Mouse (Mus musculus) adrenal gland (tissue): ENCODE measurements around the gene Safb2.

ENCODE experiments used
- intact Hi-C: fragments of 180-260 bp; cut with DNase I; formaldehyde crosslinking; loops from one replicate; pipeline ENCODE4 v1.15.1; 2025

Gene Safb2

DNA sequence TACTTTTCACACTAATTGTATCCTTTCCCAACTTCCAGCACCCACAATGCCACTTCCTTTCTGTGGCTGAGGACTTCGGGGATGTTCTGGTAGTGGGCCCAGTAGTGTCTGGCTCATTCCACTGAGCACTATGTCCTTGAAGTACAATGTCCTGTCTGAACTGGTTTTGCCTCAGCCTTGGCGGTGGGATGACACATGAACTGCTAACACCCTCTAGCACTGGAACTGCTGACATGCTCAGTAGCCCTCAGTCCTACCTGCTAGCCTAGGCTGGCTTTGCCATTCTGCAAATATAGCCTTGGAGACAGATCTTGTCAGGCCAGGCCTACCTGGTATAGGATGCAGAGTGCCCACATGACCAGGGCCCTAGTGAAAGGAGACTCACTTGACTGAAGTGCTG is 22.5 kb downstream of the Safb2 start:
- intact Hi-C loops, result loop anchor here (5.0 kb wide), 1 partner anchor 105 kb away; no protein-coding TSS in a partner anchor

DNA sequence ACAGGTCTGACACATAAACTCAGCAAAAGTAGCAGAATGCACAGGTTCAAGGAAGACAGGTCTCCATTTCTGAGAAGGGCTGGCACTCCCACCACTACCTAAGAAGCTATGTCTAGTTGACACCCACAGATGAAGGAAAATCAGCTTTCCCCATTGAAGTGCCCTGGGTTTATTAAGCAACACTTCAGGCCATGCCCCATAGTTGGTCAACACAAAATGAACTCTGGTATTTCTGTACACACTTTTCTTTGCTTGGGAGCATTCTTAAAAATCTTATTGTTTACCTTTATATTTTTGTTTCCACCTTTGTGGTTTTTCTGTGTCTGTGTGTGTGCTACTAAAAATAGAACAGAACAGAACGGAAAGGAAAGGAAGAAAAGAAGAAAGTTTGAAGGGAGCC is 24.3 kb downstream of the Safb2 start:
- intact Hi-C loops, result loop anchor here (5.0 kb wide), 1 partner anchor 107 kb away; no protein-coding TSS in a partner anchor

DNA sequence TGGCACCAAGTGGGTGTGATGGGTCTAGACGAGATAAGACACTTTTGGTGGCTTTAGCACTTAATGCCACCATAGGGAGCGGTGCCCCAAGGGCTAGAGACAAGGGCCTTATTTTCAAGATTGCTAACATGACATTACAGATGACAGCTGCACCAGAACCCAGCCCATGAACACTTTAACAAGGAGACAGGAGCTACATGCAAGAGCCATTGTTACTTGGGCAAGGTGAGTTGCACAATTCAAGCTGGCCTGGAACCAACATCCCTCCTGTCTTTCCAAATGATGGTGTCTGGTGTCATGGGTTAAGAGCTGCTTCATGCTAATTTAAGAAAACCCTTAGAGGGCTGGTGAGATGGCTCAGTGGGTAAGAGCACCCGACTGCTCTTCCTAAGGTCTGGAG is 25.0 kb downstream of the Safb2 start:
- intact Hi-C loops, result loop anchor here (10.0 kb wide), 1 partner anchor 135 kb away; no protein-coding TSS in a partner anchor

DNA sequence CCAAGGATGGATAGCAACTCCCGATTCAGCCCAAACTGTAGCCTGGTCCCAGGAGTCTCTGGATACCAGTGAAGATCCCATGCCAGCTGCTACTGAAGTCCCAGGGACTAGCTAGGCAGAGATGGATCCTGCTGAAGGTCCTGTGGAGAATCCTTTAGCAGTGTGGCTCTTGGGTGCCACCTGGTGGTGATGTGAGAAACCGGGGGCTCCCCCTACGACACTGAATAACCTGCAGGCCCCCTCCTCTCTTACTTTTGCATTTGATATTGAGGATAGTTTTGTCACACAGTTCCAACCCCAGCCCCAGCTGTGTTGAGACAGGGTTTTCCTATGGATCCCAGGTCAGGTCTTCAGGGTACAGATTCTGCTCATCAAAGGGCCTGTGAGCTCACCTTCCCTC is 25.9 kb downstream of the Safb2 start:
- intact Hi-C loops, result loop anchor here (10.0 kb wide), 1 partner anchor 134 kb away; no protein-coding TSS in a partner anchor

DNA sequence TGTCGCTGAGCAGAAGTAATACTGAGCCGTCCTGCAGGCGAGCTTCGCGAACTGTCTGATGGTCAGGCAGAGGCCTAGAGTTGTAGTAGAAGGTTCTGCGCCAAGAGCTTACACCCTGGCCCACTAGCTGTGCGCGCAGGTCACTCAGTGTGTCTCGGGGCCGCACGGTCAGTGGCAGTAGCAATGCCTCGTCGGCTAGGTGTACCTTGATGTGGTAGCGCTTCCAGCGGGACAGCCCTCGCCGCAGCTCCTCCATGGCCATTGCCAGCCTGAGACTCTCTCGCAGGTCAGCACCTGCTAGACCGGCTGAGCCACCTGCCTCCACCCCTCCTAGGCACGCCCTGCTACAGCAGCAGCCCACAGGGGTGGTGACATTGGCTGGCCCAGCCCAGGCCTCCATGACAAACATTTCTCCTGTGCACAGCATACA is 30.2 kb downstream of the Safb2 start, which contains the start of gene Gm20219:
Gm20219 (minus strand) TSS at position 266 of the 430 bp plus-strand sequence.
- intact Hi-C loops, result loop anchor here (5.0 to 10.0 kb wide), 2 partner anchors 52 to 129 kb away; no protein-coding TSS in a partner anchor

DNA sequence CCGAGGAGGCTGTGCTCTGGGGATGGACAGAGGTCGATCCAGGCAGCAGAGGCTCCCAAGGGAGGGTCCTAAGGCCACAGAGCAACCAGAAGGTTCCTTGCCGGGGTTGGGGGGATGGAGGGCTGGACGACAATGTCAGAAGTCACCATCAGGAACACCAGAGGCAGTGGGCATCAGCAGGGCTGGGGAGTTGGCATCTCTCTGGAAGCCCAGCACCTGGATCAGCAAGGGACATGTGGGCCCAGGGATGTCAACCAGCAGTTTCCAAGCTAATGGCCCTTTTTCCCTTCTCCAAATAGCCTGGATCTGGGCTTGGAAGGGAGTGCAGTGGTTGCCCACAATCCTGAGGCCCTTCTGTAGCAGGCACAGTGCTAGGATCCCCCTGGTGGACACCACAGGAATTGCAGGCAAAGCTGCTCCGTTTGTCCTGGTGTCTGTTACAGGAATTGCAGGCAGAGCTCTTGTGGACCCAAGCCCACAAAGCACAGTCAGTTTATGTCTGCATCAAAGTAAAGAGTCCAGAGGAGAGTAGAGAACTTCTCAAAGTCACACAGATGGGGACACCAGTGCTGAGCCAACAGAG is 31.5 kb downstream of the Safb2 start:
- intact Hi-C loops, result loop anchor here (2.0 to 10.0 kb wide), 3 partner anchors 51 to 196 kb away; no protein-coding TSS in a partner anchor

- intact Hi-C loops, result loop anchor here (2.0 to 10.0 kb wide), 3 partner anchors 50 to 195 kb away; no protein-coding TSS in a partner anchor
These were observed 32.4 kb downstream of the Safb2 start for GRCm38 (mm10) chr17:56551841-56552581.

- intact Hi-C loops, result loop anchor here (5.0 to 10.0 kb wide), 2 partner anchors 49 to 126 kb away; no protein-coding TSS in a partner anchor
These were observed 33.5 kb downstream of the Safb2 start for GRCm38 (mm10) chr17:56550784-56551475.

DNA sequence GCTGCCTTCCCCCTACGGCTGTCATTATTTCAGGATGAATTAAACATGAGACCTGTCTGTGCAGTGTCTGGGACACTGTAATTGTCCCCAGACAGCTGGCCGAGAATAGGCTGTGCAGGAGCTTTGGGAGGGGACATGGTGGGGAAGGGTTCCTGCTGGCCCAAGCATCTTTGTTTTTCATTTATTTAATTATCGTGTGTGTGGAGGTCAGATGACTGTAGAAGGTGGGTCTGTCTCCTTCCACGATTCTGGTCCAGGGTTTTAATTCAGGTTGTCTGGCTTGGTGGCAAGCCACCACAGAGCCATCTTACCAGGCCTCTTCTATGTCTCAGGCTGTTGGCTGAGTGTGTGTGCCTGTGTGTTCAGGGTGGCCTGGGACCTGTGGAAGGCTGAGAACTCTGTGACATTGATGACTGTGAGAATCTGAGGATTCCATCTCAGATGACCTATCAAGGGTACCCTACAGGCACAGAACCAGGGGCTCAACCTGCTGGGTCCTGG is 35.7 kb downstream of the Safb2 start:
- intact Hi-C loops, result loop anchor here (10.0 kb wide), 1 partner anchor 196 kb away; no protein-coding TSS in a partner anchor

DNA sequence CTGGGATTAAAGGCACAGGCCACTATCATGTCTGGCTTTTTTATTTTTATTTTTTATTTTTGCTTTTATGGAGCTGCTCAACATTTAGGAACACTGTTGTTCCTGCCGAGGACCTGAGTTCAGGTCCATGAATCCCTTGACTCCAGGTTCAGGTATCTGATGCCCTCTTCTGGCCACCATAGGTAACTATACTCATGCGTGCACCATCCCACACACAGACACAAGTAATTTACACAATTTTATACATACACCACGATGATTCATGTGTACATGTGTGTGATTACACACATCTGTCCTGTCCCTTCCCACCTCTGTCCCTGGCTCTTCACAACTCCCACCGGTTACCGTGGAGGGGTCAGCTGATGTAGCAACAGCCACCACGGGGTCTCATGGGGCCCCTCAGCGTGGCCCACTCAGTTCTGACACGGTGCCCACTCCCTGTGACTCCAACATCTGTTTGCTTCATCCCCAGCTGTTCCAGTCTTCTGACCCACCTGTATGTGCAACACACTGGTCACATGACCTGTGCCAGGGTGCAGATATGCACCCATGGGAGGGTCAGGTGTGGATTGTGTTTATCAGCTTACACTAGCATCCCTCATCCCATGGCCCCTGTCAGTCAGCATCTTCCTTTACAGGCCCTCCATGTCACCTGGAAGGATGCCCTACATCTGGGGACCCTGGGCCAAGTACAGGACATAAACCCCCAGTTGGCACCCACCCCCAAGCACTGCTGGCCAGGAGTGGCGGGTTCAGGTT is 36.4 kb downstream of the Safb2 start:
- intact Hi-C loops, result loop anchor here (10.0 kb wide), 1 partner anchor 197 kb away; no protein-coding TSS in a partner anchor

- intact Hi-C loops, result loop anchor here (10.0 kb wide), 1 partner anchor 198 kb away; no protein-coding TSS in a partner anchor
These were observed 37.1 kb downstream of the Safb2 start for GRCm38 (mm10) chr17:56547116-56547845.

DNA sequence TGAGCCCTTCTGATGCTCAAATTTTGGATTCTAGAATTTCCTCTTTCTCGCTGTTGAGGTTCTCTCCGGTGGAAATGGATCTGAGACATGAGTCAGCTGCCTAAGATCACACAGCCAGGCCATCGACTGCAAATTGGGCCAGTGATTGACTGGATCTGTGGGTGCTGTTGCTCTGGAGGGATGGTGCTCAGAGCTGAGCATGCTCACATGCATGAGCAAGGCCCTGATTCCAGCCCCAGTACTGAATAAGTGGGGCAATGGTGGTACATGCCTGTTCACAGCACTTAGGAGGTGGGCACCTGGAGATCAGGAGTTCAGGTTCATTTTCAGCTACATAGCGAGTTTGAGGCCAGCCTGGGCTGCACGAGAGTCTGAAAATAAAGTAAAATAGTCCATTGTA is 37.8 kb downstream of the Safb2 start:
- intact Hi-C loops, result loop anchor here (10.0 kb wide), 1 partner anchor 198 kb away; no protein-coding TSS in a partner anchor

DNA sequence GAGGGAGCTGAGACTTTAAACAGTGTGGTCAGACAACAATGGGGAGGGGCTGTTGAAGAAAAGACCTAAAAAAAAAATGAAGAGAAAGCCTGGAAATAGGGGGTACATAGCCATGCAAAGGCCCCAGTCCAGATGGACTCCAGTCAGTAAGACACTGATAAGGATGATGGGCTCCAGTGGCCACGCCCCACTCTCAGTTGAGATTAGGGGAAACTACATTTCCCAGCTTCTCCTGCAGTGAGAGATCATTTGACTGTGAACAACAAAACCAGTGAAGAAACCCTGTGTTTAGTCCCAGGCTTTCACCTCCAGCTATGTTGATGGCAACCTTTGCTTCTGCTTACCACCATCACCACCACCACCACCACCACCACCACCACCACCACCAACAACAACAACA is 38.4 kb downstream of the Safb2 start:
- intact Hi-C loops, result loop anchor here (10.0 kb wide), 1 partner anchor 199 kb away; no protein-coding TSS in a partner anchor

DNA sequence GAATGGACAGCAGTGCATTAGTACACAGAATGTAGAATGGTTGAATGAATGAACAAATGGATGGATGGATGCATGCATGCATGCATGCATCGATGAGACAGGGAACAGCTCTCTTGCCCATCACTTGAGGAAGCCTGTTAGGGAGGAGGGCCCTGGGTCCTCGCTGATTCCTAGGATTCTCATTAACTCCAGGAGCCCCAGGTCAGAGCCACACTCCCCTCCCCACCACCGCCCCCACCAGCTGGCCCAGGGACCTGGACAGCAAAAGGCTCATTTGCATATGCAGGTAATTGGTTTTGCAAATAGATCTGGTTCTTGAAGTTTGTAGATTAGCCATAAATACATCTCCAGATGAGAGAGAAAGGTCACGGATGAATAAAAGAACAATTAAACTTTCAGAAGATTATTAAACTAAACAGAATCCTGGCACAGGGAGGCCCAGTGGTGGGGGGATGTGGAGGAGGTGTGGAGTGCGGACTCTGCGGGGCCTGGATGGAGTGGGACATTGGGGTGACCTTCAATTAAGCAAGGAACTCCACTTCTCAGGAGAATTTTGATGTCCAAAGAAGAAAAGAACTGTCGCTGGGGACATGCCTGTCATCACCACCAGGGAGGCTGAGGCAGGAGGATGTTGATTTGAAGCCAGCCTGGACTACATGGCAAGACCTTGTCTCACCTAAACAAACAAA is 39.5 kb downstream of the Safb2 start:
- intact Hi-C loops, result loop anchor here (5.0 to 10.0 kb wide), 2 partner anchors 173 to 200 kb away; no protein-coding TSS in a partner anchor

- intact Hi-C loops, result loop anchor here (5.0 to 10.0 kb wide), 2 partner anchors 171 to 201 kb away; no protein-coding TSS in a partner anchor
These were observed 40.6 kb downstream of the Safb2 start for GRCm38 (mm10) chr17:56543684-56544224.

DNA sequence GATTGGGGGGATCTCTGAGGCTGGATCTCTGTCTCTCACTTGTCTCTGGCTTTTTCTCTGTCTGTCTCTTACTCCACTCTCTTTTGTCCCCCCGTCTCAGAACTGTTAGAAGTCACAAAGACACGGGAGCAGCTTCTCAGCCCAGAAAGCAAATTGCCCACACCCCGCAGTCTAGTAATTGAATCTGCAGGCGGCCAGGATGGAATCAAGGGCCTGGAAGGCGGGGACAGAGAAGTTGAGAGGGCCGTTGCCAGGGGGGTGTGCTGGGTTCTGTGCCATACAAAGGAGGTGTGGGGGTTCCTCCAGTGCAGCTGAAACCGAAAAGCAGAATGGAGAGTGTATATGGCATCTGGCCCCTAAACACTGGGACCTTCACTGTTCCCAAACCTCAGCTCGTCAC is 41.6 kb downstream of the Safb2 start:
- intact Hi-C loops, result loop anchor here (5.0 to 10.0 kb wide), 2 partner anchors 170 to 202 kb away; no protein-coding TSS in a partner anchor

DNA sequence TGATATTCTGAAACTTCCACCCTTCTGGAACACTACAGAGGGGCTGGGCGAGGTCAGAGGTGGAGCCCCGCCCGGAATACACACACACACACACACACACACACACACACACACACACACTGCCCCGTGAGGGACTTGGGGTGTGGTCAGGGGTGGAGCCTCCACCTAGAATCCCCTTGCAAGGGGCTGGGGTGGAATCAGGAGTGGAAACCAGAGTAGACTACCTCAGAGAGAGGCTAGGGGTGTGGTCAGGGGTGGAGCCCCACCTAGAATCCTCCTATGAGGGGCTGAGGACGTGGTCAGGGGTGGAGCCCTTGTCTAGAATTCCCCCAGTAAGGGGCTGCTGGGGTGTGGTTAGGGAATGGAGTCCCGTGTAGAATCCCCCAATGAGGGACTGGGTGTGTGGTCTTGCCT is 43.8 kb downstream of the Safb2 start:
- intact Hi-C loops, result loop anchor here (5.0 to 10.0 kb wide), 2 partner anchors 168 to 204 kb away; no protein-coding TSS in a partner anchor

DNA sequence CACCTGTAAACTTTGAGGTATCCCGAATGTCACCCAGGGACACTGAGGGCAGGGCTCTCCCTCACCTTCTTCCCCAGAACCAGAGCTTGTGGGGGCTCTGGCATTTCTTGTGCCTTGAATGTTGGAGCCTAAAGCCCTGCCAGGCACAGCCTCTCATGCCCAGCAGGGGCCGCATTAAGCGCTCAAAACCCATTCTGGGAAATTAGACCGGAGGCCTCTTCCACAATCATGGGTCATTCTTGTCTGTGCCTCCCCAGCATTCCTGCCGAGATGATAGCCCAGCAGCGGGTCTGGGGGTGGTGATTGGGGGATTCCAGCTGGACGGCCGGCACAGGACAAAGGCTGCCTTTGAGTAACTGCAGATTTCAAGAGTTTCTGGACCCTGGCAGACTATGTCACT is 46.5 kb downstream of the Safb2 start:
- intact Hi-C loops, result no loop called here
